Mouse (Mus musculus): ENCODE results near the gene Dab2ip. TPM values are rescaled to one million over a fixed set of nuclear protein-coding genes. Genes with fewer than 3 reads are reported as not detected.

The Dab2ip gene
- polyA plus RNA-seq, 1 experiment from 2014 or later, result 26.3 TPM

- ATAC-seq (ENCODE audit: low FRiP score, low TSS enrichment), result no peak
- H3K4me1 ChIP-seq (ENCODE audit: insufficient read depth, low read length), result no peaks in the 10 kb centered on the region; the same call in 1 of the 2 replicates
Measured at GRCm38 (mm10) chr2:35529856-35530255, 28.2 kb upstream of the Dab2ip start.

DNA sequence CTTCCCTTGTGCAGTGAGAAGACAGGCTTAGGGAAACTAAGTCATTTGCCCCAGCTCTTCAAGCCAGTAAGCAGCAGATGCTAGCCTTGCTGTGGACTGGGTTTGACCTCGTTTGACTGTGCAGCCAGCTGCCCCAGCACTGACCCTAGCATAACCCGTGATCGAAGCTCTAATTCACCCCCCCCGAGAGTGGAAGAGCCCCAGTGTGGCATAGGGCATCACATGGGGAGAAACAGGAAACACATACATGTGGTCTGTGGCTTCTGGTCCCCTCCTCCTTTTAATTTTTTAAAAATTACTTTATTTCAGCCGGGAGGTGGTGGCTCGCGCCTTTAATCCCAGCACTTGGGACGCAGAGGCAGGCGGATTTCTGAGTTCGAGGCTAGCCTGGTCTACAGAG lies 27.3 kb upstream of the Dab2ip start:
- no peaks in the 10 kb centered on the region for H3K36me3 ChIP-seq (ENCODE audit: insufficient read depth, low read length)
- H3K9me3 ChIP-seq (ENCODE audit: low read length), result no peaks in the 10 kb centered on the region

More at GRCm38 (mm10) chr2:35529856-35530255, 28.2 kb upstream of the Dab2ip start:
- WGBS, result 57% methylated on average over 4 of the region's 4 CpGs
- H3K4me2 ChIP-seq (replicated peaks; ENCODE audit: low read depth, low read length), result no peak overlapping the region
- H3K27ac ChIP-seq (ENCODE audit: low read length), result no peak overlapping the region
- no peaks in the 10 kb centered on the region for H3K9me3 ChIP-seq (ENCODE audit: low read length)
- H3K9ac ChIP-seq (replicated peaks; ENCODE audit: low read length), result no peak overlapping the region
- H3K4me3 ChIP-seq (ENCODE audit: low read length), result no peak overlapping the region
- H3K36me3 ChIP-seq (ENCODE audit: insufficient read depth, low read length), result no peaks in the 10 kb centered on the region
- H3K27me3 ChIP-seq (ENCODE audit: insufficient read depth, low read length), result no peaks in the 10 kb centered on the region

GRCm38 (mm10) chr2:35533646-35534045 lies 24.4 kb upstream of the Dab2ip start:
- WGBS, result 71% methylated on average over 9 of the region's 9 CpGs
- Histone ChIP-seq H3K27me3 (ENCODE audit: insufficient read depth, low read length) (no peaks in the 10 kb centered on the region), H3K4me3 (ENCODE audit: low read length) (no peak overlapping the region), H3K9ac (replicated peaks; ENCODE audit: low read length) (no peak overlapping the region), H3K4me1 (ENCODE audit: insufficient read depth, low read length) (no peaks in the 10 kb centered on the region; the same call in 1 of the 2 replicates), H3K9me3 (ENCODE audit: low read length) (no peaks in the 10 kb centered on the region), H3K27ac (ENCODE audit: low read length) (no peak overlapping the region), H3K36me3 (ENCODE audit: insufficient read depth, low read length) (no peaks in the 10 kb centered on the region), H3K4me2 (replicated peaks; ENCODE audit: low read depth, low read length) (no peak overlapping the region)
- ATAC-seq (ENCODE audit: low FRiP score, low TSS enrichment), result no peak

More for the DNA sequence above, 27.3 kb upstream of the Dab2ip start:
- 81% methylated on average over 10 of the region's 10 CpGs for WGBS
- no peak overlapping the region for H3K4me2 ChIP-seq (replicated peaks; ENCODE audit: low read depth, low read length)
- H3K27me3 ChIP-seq (ENCODE audit: insufficient read depth, low read length), result no peaks in the 10 kb centered on the region
- no peak for ATAC-seq (ENCODE audit: low FRiP score, low TSS enrichment)
- H3K4me1 ChIP-seq (ENCODE audit: insufficient read depth, low read length), result no peaks in the 10 kb centered on the region; the same call in 1 of the 2 replicates
- no peak overlapping the region for H3K9ac ChIP-seq (replicated peaks; ENCODE audit: low read length)
- H3K4me3 ChIP-seq (ENCODE audit: low read length), result no peak overlapping the region
- H3K27ac ChIP-seq (ENCODE audit: low read length), result no peak overlapping the region

GRCm38 (mm10) chr2:35539276-35539972 lies 18.6 kb upstream of the Dab2ip start:
- Histone ChIP-seq H3K4me1 (ENCODE audit: insufficient read depth, low read length) (0 out of 2 replicates have a peak, but pooled peaks cover 4% of the 10 kb centered on the region), H3K36me3 (ENCODE audit: insufficient read depth, low read length) (no peaks in the 10 kb centered on the region), H3K27me3 (ENCODE audit: insufficient read depth, low read length) (no peaks in the 10 kb centered on the region), H3K4me3 (ENCODE audit: low read length) (no peak overlapping the region), H3K9ac (replicated peaks; ENCODE audit: low read length) (no peak overlapping the region), H3K4me2 (replicated peaks; ENCODE audit: low read depth, low read length) (no peak overlapping the region), H3K27ac (ENCODE audit: low read length) (no peak overlapping the region), H3K9me3 (ENCODE audit: low read length) (no peaks in the 10 kb centered on the region)
- 9% methylated on average over 13 of the region's 13 CpGs for WGBS
- ATAC-seq (ENCODE audit: low FRiP score, low TSS enrichment), result peak; percentile 73; the same call in 1 of the 2 replicates

DNA sequence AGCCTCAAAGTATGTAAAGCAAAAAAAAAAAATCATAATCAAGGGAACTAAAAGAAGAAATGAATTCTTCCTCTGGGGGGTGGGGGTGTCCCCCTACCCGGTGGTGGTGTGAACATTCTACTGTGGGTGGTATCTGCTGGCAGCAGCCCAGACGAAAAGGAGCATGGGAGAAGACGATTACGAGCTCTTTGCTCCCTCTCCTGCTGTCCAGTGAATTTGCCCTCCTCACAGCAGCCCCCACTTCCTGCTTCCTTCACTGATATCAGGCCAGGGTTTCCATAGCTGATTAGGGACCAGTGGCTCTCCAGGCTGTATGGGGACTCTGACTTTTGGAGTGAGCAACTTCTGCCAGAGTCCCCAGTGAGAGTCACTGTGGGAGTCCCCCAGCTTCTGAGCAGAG lies 17.3 kb upstream of the Dab2ip start:
- no peak overlapping the region for H3K4me3 ChIP-seq (ENCODE audit: low read length)
- peaks cover 12% of the 10 kb centered on the region for H3K4me1 ChIP-seq (ENCODE audit: insufficient read depth, low read length)
- H3K9ac ChIP-seq (replicated peaks; ENCODE audit: low read length), result no peak overlapping the region
- no peaks in the 10 kb centered on the region for H3K36me3 ChIP-seq (ENCODE audit: insufficient read depth, low read length)
- 18% methylated on average over 4 of the region's 4 CpGs for WGBS
- H3K27ac ChIP-seq (ENCODE audit: low read length), result no peak overlapping the region
- H3K4me2 ChIP-seq (replicated peaks; ENCODE audit: low read depth, low read length), result no peak overlapping the region
- no peaks in the 10 kb centered on the region for H3K27me3 ChIP-seq (ENCODE audit: insufficient read depth, low read length)
- ATAC-seq (ENCODE audit: low FRiP score, low TSS enrichment), result no peak
- H3K9me3 ChIP-seq (ENCODE audit: low read length), result no peaks in the 10 kb centered on the region

GRCm38 (mm10) chr2:35544717-35545116 lies 13.3 kb upstream of the Dab2ip start:
- Histone ChIP-seq H3K4me2 (replicated peaks; ENCODE audit: low read depth, low read length) (peak overlapping the region; percentile 54), H3K9me3 (ENCODE audit: low read length) (no peaks in the 10 kb centered on the region), H3K4me1 (ENCODE audit: insufficient read depth, low read length) (peaks cover 12% of the 10 kb centered on the region), H3K27ac (ENCODE audit: low read length) (no peak overlapping the region), H3K36me3 (ENCODE audit: insufficient read depth, low read length) (no peaks in the 10 kb centered on the region), H3K4me3 (ENCODE audit: low read length) (peak overlapping the region; percentile 32), H3K9ac (replicated peaks; ENCODE audit: low read length) (peak overlapping the region; percentile 9; the same call in 1 of the 2 replicates), H3K27me3 (ENCODE audit: insufficient read depth, low read length) (no peaks in the 10 kb centered on the region)
- ATAC-seq (ENCODE audit: low FRiP score, low TSS enrichment), result peak; percentile 72
- 4% methylated on average over 14 of the region's 14 CpGs for WGBS

GRCm38 (mm10) chr2:35545125-35545590 lies 12.9 kb upstream of the Dab2ip start:
- ATAC-seq (ENCODE audit: low FRiP score, low TSS enrichment), result peak; percentile 73
- no peaks in the 10 kb centered on the region for H3K36me3 ChIP-seq (ENCODE audit: insufficient read depth, low read length)
- H3K9ac ChIP-seq (replicated peaks; ENCODE audit: low read length), result peak overlapping the region; percentile 9; the same call in 1 of the 2 replicates

GRCm38 (mm10) chr2:35546462-35546861 lies 11.6 kb upstream of the Dab2ip start:
- Histone ChIP-seq H3K36me3 (ENCODE audit: insufficient read depth, low read length) (no peaks in the 10 kb centered on the region), H3K9ac (replicated peaks; ENCODE audit: low read length) (no peak overlapping the region), H3K4me3 (ENCODE audit: low read length) (no peak overlapping the region), H3K27ac (ENCODE audit: low read length) (no peak overlapping the region), H3K9me3 (ENCODE audit: low read length) (no peaks in the 10 kb centered on the region), H3K4me1 (ENCODE audit: insufficient read depth, low read length) (peaks cover 7% of the 10 kb centered on the region), H3K4me2 (replicated peaks; ENCODE audit: low read depth, low read length) (no peak overlapping the region), H3K27me3 (ENCODE audit: insufficient read depth, low read length) (no peaks in the 10 kb centered on the region)
- no peak for ATAC-seq (ENCODE audit: low FRiP score, low TSS enrichment)
- 82% methylated on average over 6 of the region's 6 CpGs for WGBS

More at GRCm38 (mm10) chr2:35545125-35545590, 12.9 kb upstream of the Dab2ip start:
- H3K27me3 ChIP-seq (ENCODE audit: insufficient read depth, low read length), result no peaks in the 10 kb centered on the region
- peak overlapping the region; percentile 32 for H3K4me3 ChIP-seq (ENCODE audit: low read length)
- H3K27ac ChIP-seq (ENCODE audit: low read length), result no peak overlapping the region
- H3K4me2 ChIP-seq (replicated peaks; ENCODE audit: low read depth, low read length), result peak overlapping the region; percentile 54
- peaks cover 12% of the 10 kb centered on the region for H3K4me1 ChIP-seq (ENCODE audit: insufficient read depth, low read length)
- WGBS, result 33% methylated on average over 7 of the region's 7 CpGs
- H3K9me3 ChIP-seq (ENCODE audit: low read length), result no peaks in the 10 kb centered on the region

- 35% methylated on average over 4 of the region's 4 CpGs for WGBS
- Histone ChIP-seq H3K4me3 (ENCODE audit: low read length) (no peak overlapping the region), H3K9me3 (ENCODE audit: low read length) (no peaks in the 10 kb centered on the region), H3K36me3 (ENCODE audit: insufficient read depth, low read length) (no peaks in the 10 kb centered on the region), H3K4me1 (ENCODE audit: insufficient read depth, low read length) (peaks cover 7% of the 10 kb centered on the region), H3K27ac (ENCODE audit: low read length) (no peak overlapping the region), H3K9ac (replicated peaks; ENCODE audit: low read length) (no peak overlapping the region), H3K4me2 (replicated peaks; ENCODE audit: low read depth, low read length) (no peak overlapping the region), H3K27me3 (ENCODE audit: insufficient read depth, low read length) (no peaks in the 10 kb centered on the region)
- no peak for ATAC-seq (ENCODE audit: low FRiP score, low TSS enrichment)
Measured at GRCm38 (mm10) chr2:35549191-35549590, 8.9 kb upstream of the Dab2ip start.

DNA sequence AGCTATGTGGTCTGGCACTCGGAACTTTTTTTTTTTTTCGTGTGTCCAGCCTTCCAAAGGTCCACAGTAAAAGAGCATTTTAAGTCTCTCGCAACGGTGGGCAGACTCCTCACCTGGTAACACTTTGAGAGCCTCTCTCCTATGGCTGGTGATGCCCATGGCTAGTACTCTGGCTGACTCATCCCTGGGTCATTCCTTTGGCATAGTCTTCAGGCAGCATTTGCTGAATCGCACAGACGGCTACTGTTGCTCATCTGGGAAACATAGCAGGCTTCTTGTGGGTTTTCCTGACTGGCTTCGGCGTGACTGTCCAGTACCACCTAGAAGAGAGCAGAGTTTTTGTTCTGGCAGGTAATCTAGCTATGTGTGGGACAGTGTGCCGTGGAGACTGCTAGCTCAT lies 8.0 kb upstream of the Dab2ip start:
- Histone ChIP-seq H3K36me3 (ENCODE audit: insufficient read depth, low read length) (no peaks in the 10 kb centered on the region), H3K9me3 (ENCODE audit: low read length) (no peaks in the 10 kb centered on the region), H3K9ac (replicated peaks; ENCODE audit: low read length) (no peak overlapping the region), H3K27me3 (ENCODE audit: insufficient read depth, low read length) (no peaks in the 10 kb centered on the region), H3K4me2 (replicated peaks; ENCODE audit: low read depth, low read length) (no peak overlapping the region), H3K27ac (ENCODE audit: low read length) (no peak overlapping the region), H3K4me1 (ENCODE audit: insufficient read depth, low read length) (peaks cover 3% of the 10 kb centered on the region), H3K4me3 (ENCODE audit: low read length) (no peak overlapping the region)
- WGBS, result 75% methylated on average over 9 of the region's 9 CpGs
- ATAC-seq (ENCODE audit: low FRiP score, low TSS enrichment), result no peak
